Mouse (Mus musculus): ENCODE measurements around the gene Gm11096. TPM values are rescaled to one million over a fixed set of nuclear protein-coding genes. Genes with fewer than 3 reads are reported as not detected.

Gene Gm11096
- not detected for total RNA-seq (2023)

DNA sequence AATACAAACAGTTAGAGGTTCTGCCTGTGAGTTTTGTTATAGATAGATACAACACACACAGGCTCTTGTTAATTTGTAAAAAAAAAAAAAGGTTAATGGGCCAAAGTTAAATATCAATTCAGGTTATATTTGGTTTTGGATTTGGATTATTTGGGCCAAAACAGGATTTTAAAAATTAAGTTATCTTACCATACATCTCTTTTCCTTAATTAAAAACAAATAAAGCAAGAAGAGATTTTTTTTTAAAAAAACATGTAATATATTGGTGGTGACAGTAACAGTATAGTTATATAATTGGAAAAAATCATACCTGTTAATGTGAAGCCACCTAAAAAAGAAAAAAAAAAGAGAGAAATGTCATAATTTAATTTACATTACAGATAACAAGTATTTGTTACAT is at the start of gene Gm11096:
Gene Gm11096 (plus strand): TSS at position 301 of the 400 bp plus-strand sequence.

